Mouse (Mus musculus): ENCODE measurements at regions not wholly inside any gene's neighbourhood (a gene's known extent, or its start where the extent isn't known, plus 50 kb on each side); places are given as distances from the start of the nearest gene placed in this dataset.
A peak's percentile ranks its signal among the peaks of the same experiment; 100 is the strongest.
"Not testable (repeated sequence)": the region's sequence is repeated elsewhere in the genome, so short reads cannot be mapped to it uniquely, and the experiment has no call there.

DNA sequence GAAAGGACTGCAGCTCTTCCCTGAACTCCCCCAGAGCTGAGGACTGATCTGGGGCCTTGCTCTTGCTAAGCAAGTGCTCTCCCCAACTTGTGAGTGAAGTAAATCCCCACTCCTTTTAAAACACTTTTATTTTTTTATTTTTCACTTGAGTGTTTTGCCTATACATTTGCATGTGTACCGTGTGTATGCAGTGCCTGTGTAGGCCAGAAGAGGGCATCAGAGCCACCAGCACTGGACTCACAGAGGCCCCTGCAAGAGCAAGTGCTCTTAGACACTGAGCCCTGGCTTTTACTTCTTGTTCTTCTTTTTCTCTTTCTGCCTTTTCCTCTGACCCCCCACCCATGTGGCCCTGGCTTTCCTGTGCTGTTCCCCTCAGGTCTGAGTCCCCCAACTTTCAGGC lies 56.2 kb upstream of the Slc2a12 start:
- TF ChIP-seq SMC3 (IDR thresholded peaks at IDR 0.05; ENCODE audit: low read depth, low read length) (peak; percentile 39), CTCF (IDR thresholded peaks at IDR 0.05 in 2 of 3, conservative IDR thresholded peaks at IDR 0.05 in 1 of 3; ENCODE audit: control insufficient read depth in 1 of 3, insufficient read depth in 1 of 3, low read depth in 2 of 3, low read length in 3 of 3, poor library complexity in 1 of 3, severe bottlenecking in 1 of 3) (peak; percentile 10 to 22 (median 14); a peak in 4 of 6 replicates)
- H3K4me1 ChIP-seq (ENCODE audit: control insufficient read depth in 1 of 2, insufficient read depth in 2 of 2, low read length in 2 of 2); H3K27ac ChIP-seq (ENCODE audit: control insufficient read depth, low read depth, low read length); H3K27me3 ChIP-seq (ENCODE audit: control insufficient read depth in 1 of 2, insufficient read depth in 2 of 2, low read length in 2 of 2); H3K9ac ChIP-seq (ENCODE audit: control insufficient read depth, low read depth, low read length, poor library complexity, severe bottlenecking); H3K36me3 ChIP-seq (ENCODE audit: control insufficient read depth in 1 of 2, insufficient read depth in 2 of 2, low read length in 2 of 2); H3K4me3 ChIP-seq (ENCODE audit: control insufficient read depth in 1 of 2, insufficient read depth in 1 of 2, low read depth in 2 of 2, low read length in 2 of 2); H3K9me3 ChIP-seq (replicated peaks; ENCODE audit: insufficient read depth, low read length); H3K79me2 ChIP-seq (ENCODE audit: control insufficient read depth, insufficient read depth, low read length, poor library complexity): not testable (repeated sequence)
- peak; percentile 7 for DNase-seq (ENCODE audit: low read depth, low spot score)

DNA sequence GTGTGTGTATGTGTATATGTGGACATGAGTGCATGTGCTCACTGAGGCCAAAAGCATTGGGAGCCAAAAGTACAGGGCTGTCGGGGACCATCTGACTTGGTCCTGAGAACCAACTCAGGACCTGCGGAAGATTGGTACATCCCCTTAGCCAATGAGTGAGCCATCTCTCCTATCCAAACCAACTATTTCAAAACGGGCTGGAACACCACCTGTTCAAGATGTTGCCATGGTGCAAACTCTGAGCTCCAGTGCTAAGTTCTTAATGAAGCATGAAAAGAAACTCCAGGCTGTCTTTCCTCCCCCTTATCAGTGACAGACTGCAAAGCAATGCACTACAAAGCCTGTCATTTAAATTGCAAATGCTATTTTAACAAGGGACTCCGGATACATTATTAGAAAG lies 53.1 kb upstream of the Slc2a12 start:
- H3K4me3 ChIP-seq (ENCODE audit: control insufficient read depth in 1 of 2, insufficient read depth in 1 of 2, low read depth in 2 of 2, low read length in 2 of 2); H3K79me2 ChIP-seq (ENCODE audit: control insufficient read depth, insufficient read depth, low read length, poor library complexity); H3K36me3 ChIP-seq (ENCODE audit: control insufficient read depth in 1 of 2, insufficient read depth in 2 of 2, low read length in 2 of 2); H3K27ac ChIP-seq (ENCODE audit: control insufficient read depth, low read depth, low read length); DNase-seq (ENCODE audit: low read depth, low spot score); H3K9me3 ChIP-seq (replicated peaks; ENCODE audit: insufficient read depth, low read length); H3K4me1 ChIP-seq (ENCODE audit: control insufficient read depth in 1 of 2, insufficient read depth in 2 of 2, low read length in 2 of 2); H3K27me3 ChIP-seq (ENCODE audit: control insufficient read depth in 1 of 2, insufficient read depth in 2 of 2, low read length in 2 of 2); H3K9ac ChIP-seq (ENCODE audit: control insufficient read depth, low read depth, low read length, poor library complexity, severe bottlenecking): not testable (repeated sequence)

DNA sequence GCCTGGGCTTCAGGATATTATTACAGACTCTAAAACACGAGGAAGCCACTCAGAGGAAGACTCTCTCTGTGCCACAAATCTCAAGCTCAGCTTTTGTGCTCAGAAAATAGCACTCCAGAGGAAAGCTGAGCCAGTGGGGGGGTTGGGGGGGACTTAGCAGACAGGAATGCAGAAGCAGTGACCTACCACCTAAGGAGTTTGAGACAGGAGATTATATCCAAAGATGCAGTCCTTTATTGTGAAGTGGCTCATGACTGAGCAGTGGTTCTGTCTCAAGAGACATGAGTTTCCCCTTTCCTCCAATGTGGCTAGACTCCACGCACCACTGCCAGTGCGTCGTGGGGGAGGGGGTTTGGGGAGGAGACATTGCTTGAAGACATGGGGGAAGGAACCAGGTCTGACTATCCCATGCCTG lies 52.6 kb upstream of the Slc2a12 start:
- not testable (repeated sequence) for H3K9ac ChIP-seq (ENCODE audit: control insufficient read depth, low read depth, low read length, poor library complexity, severe bottlenecking); H3K4me1 ChIP-seq (ENCODE audit: control insufficient read depth in 1 of 2, insufficient read depth in 2 of 2, low read length in 2 of 2); H3K27ac ChIP-seq (ENCODE audit: control insufficient read depth, low read depth, low read length); H3K9me3 ChIP-seq (replicated peaks; ENCODE audit: insufficient read depth, low read length); H3K4me3 ChIP-seq (ENCODE audit: control insufficient read depth in 1 of 2, insufficient read depth in 1 of 2, low read depth in 2 of 2, low read length in 2 of 2); H3K36me3 ChIP-seq (ENCODE audit: control insufficient read depth in 1 of 2, insufficient read depth in 2 of 2, low read length in 2 of 2); DNase-seq (ENCODE audit: low read depth, low spot score); H3K27me3 ChIP-seq (ENCODE audit: control insufficient read depth in 1 of 2, insufficient read depth in 2 of 2, low read length in 2 of 2); H3K79me2 ChIP-seq (ENCODE audit: control insufficient read depth, insufficient read depth, low read length, poor library complexity)

DNA sequence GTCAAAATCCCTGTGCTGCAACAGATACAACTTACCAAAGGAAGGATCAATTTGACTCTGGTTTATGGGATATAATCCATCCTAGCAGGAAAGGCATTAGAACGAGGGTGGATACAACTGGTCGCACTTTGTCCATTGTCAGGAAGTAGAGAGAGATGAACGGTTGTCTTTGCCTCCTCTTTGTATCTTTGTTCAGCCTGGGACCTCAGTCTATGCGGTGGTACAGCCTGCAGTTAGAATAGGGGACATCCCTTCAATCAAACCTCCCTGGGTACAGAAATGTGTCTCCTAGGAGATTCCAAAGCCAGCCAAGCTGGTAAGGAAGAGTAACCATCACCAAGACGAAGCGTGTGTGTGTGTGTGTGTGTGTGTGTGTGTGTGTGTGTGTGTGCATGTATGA lies 52.1 kb upstream of the Slc2a12 start:
- not testable (repeated sequence) for H3K36me3 ChIP-seq (ENCODE audit: control insufficient read depth in 1 of 2, insufficient read depth in 2 of 2, low read length in 2 of 2); H3K27me3 ChIP-seq (ENCODE audit: control insufficient read depth in 1 of 2, insufficient read depth in 2 of 2, low read length in 2 of 2); H3K79me2 ChIP-seq (ENCODE audit: control insufficient read depth, insufficient read depth, low read length, poor library complexity); H3K4me3 ChIP-seq (ENCODE audit: control insufficient read depth in 1 of 2, insufficient read depth in 1 of 2, low read depth in 2 of 2, low read length in 2 of 2); H3K9me3 ChIP-seq (replicated peaks; ENCODE audit: insufficient read depth, low read length); H3K9ac ChIP-seq (ENCODE audit: control insufficient read depth, low read depth, low read length, poor library complexity, severe bottlenecking); DNase-seq (ENCODE audit: low read depth, low spot score); H3K4me1 ChIP-seq (ENCODE audit: control insufficient read depth in 1 of 2, insufficient read depth in 2 of 2, low read length in 2 of 2); H3K27ac ChIP-seq (ENCODE audit: control insufficient read depth, low read depth, low read length)

Data from MEL (cell line).